Mouse (Mus musculus) forebrain, embryonic 14.5 days (tissue): ENCODE measurements at regions not wholly inside any gene's neighbourhood (a gene's known extent, or its start where the extent isn't known, plus 50 kb on each side); places are given as distances from the start of the nearest gene placed in this dataset.

ENCODE experiments used
- ATAC-seq: fragments of 200-750 bp; cut with Nextera tagmentation; 2 replicates; pipeline ENCODE4 v1.8.0; 2017; ENCODE audit warnings: mild to moderate bottlenecking, moderate library complexity
- DNase-seq: peaks from one replicate; pipeline ENCODE4 v3.0.0-alpha.2; 2015; ENCODE audit warnings: low spot score
- H3K27ac ChIP-seq: fragments of 300-500 bp; sonication (generic); 2 replicates; pipeline ENCODE4 v1.5.1; 2014; ENCODE audit warnings: low read depth, mild to moderate bottlenecking, control low read depth, low read length, moderate library complexity
- H3K27me3 ChIP-seq: fragments of 300-500 bp; sonication (generic); replicated peaks from 2 replicates; pipeline ENCODE4 v1.6.1; 2014; ENCODE audit warnings: low read length, control low read depth, mixed read lengths; ENCODE audit not compliant: control insufficient read depth, insufficient read depth
- H3K36me3 ChIP-seq: fragments of 300-500 bp; sonication (generic); 2 replicates; pipeline ENCODE4 v1.6.1; 2014; ENCODE audit warnings: low read length, control low read depth; ENCODE audit not compliant: control insufficient read depth, insufficient read depth
- H3K4me1 ChIP-seq: fragments of 300-500 bp; sonication (generic); 2 replicates; pipeline ENCODE4 v1.6.1; 2014; ENCODE audit warnings: antibody characterized with exemption, low read length, control low read depth; ENCODE audit not compliant: control insufficient read depth, insufficient read depth
- H3K4me2 ChIP-seq: fragments of 300-500 bp; sonication (generic); 2 replicates; pipeline ENCODE4 v1.6.1; 2014; ENCODE audit warnings: mild to moderate bottlenecking, control low read depth, low read length
- H3K4me3 ChIP-seq: fragments of 300-500 bp; sonication (generic); 2 replicates; pipeline ENCODE4 v1.5.1; 2014; ENCODE audit warnings: low read depth, low read length, control low read depth
- H3K9ac ChIP-seq: fragments of 300-500 bp; sonication (generic); 2 replicates; pipeline ENCODE4 v1.6.1; 2014; ENCODE audit warnings: mild to moderate bottlenecking, low read length, control low read depth, moderate library complexity
- H3K9me3 ChIP-seq: fragments of 300-500 bp; sonication (generic); replicated peaks from 2 replicates; pipeline ENCODE4 v1.6.1; 2016; ENCODE audit warnings: low read length, control low read depth, mixed read lengths; ENCODE audit not compliant: control insufficient read depth
- WGBS: fragments of 180-500 bp; shearing (Covaris S2); extraction: QIAGEN DNeasy Blood & Tissue Kit; methylation state at CpG from one replicate; pipeline ENCODE4 v1.1.7; 2014; 5-methylcytosine and 5-hydroxymethylcytosine counted together

- 33% methylated on average over 2 of the region's 2 CpGs for WGBS
- H3K4me2 ChIP-seq, result no peak overlapping the region
- no peaks in the 10 kb centered on the region for H3K9me3 ChIP-seq
- no peak overlapping the region for H3K9ac ChIP-seq
- H3K4me3 ChIP-seq, result no peak overlapping the region
- H3K36me3 ChIP-seq, result no peaks in the 10 kb centered on the region
- no peaks in the 10 kb centered on the region for H3K27me3 ChIP-seq
- no peak overlapping the region for H3K27ac ChIP-seq
- H3K4me1 ChIP-seq, result no peaks in the 10 kb centered on the region
- DNase-seq (peak; percentile 22), ATAC-seq (no peak)
Measured at GRCm38 (mm10) chr8:62502043-62502442, 379.1 kb upstream of the Anxa10 start.

GRCm38 (mm10) chr8:62482503-62482902, 359.6 kb upstream of the Anxa10 start:
- ATAC-seq (no peak), DNase-seq (no peak)
- Histone ChIP-seq H3K36me3 (no peaks in the 10 kb centered on the region), H3K4me3 (no peak overlapping the region), H3K4me1 (no peaks in the 10 kb centered on the region), H3K9me3 (no peaks in the 10 kb centered on the region), H3K27ac (no peak overlapping the region), H3K4me2 (no peak overlapping the region), H3K9ac (no peak overlapping the region), H3K27me3 (no peaks in the 10 kb centered on the region)
- 91% methylated on average over 1 of the region's 1 CpGs for WGBS
